Mouse (Mus musculus) heart, adult 18-20 months (tissue): ENCODE data around the gene Zfp648. TPM values are rescaled to one million over a fixed set of nuclear protein-coding genes. Genes with fewer than 3 reads are reported as not detected.

ENCODE experiments used
- DNase-seq, 2 experiments: peaks; one replicate each; pipeline ENCODE4 v3.0.0; 2021 to 2022; ENCODE audit warnings: mixed read lengths in 1 of 2
- total RNA-seq, 2 experiments: library from RNA; stranded (reverse); gene quantifications; 2 replicates each; pipeline ENCODE4 v1.2.3; 2021

Zfp648 gene
- total RNA-seq, 2 experiments from 2014 or later, result not detected

GRCm38 (mm10) chr1:154220566-154220965 lies 19.6 kb downstream of the Zfp648 start:
- DNase-seq, result no peak

GRCm38 (mm10) chr1:154223807-154224207 lies 22.8 kb downstream of the Zfp648 start:
- DNase-seq, result no peak

DNA sequence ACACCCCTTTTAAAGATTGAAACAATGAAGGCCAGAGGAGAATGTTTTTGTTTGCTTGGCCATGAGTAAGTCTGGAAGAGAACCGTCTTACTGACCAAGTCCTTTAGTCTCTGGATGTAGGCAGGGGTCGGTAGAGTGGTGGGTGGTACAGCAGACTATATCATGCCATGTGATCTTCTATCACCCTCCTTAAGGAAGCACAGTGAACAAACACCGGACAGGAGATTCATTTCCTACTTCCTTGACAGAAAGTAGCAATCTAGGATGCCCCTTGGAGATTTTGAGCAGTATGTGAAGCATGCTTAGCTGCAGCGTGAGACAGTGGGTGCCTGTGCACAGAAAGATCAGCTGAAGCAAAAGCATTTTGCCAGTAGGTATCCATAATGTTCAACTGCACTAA lies 31.6 kb downstream of the Zfp648 start:
- DNase-seq, result no peak

DNA sequence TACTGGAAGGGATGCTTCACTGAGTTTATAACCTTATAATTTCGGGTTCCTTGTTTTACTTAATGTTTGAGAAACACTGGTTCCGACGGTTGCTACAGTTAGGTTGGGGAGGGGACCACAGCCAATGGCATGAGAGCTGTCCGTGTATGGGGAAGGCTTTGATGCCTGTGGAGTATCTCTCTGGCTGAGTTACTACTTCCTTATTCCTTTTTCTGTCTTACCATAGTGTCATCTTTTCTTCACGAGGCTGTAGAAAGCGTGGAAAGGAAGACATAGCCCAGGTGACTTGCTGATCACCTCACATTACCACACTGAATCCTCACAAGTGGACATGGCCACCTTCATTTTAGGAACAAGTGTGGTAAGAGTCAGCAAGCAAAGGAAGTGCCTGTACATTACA lies 32.0 kb downstream of the Zfp648 start:
- DNase-seq, result no peak

GRCm38 (mm10) chr1:154234814-154235213 lies 33.8 kb downstream of the Zfp648 start:
- DNase-seq, result no peak

- DNase-seq, result no peak
Measured at GRCm38 (mm10) chr1:154238876-154239275, 37.9 kb downstream of the Zfp648 start.

DNA sequence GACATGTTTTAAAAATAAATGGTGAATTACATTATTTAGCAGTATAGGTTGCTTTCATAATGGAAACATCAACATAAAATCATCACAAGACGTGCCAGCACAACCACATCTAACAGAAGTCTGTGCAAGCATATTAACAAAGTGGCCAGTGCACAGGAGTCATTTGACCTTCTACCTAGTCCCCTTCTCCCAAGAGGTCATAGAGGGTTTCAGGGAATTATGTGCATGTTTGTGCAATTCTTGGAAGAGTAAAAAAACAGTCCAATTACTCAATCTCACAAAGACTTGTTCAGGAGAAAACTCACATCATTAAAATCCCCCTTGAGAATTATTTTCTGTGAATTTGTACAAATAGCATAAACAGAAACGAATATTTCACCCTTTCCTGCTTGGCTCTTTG lies 50.2 kb downstream of the Zfp648 start:
- DNase-seq, result no peak

DNA sequence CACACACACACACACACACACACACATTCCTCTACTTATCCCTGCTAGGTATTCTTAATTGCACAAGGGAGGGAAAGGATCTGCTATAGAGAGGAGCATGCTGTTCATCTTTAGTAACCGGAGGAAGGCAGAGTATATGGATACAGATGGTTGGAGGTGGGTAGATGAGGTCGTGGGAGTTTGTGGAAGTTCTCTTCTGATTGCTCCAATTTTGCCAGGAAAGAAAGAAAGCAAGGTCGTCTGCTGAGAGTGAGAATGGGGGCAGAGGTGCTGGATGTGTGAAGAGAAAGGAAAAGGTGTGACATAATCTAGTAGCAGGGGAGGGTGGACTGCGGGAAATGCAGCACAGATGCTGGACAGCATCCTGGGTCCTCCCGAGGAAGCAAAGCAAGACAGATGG lies 51.8 kb downstream of the Zfp648 start:
- no peak for DNase-seq
